Mouse (Mus musculus): Measurements from ENCODE around the gene Tuba8. TPM values are rescaled to one million over a fixed set of nuclear protein-coding genes. Genes with fewer than 3 reads are reported as not detected.
A peak's percentile ranks its signal among the peaks of the same experiment; 100 is the strongest.

The Tuba8 gene
- total RNA-seq, 2 experiments from 2014 or later, result 162 to 166 TPM

DNA sequence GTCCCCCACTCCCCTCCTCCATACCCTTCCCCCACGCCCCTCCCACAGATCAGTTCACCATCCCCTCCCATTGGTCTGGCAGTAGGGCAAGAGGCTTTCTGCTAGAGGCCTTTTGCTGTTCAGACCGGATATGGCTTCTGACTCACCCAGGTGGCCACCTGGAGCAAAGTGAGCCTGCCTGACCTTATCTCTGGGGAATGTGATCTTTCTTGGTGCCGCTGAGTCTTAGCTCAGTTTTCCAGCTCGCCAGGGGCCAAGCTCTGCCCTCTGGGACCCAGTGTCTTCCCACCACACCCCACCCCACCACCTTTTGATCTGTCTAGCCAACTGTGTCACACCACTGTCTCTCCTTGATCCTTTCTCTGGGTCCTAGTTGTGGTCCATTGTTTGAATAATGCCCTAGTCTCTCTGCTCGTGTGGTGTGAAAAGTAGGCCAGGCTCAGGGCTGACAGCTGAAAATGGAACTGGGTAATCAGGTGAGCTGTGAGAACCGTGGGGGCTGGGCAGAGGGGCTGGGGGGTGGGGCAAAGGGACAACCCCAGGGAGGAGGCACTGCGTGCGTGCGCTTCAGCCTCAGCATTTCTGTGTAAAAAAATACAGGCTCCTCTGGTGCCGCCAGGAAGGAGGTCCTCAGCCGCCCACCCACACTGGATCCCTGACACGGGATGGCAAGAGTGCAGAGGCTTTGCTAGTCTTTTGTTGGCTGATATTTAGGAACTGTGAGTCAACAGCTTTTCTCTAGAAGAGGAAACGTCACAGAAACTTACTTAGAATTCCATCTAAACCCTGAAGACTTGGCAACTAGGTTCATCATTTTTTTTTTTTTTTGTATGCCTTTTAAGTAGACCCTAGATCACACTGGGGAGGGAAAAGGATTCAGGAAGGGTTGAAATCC is 16.2 kb upstream of the Tuba8 start:
- intact Hi-C loops (cut with DNase I), result loop anchor here (5.0 kb wide), 1 partner anchor 43 kb away; no protein-coding TSS in a partner anchor
- DNase-seq (ENCODE audit: low spot score), result no peak

- DNase-seq (ENCODE audit: low spot score), result no peak
- intact Hi-C loops (cut with DNase I), result loop anchor here (5.0 kb wide), 1 partner anchor 42 kb away; no protein-coding TSS in a partner anchor
Observed at GRCm38 (mm10) chr6:121194956-121195731, 15.4 kb upstream of the Tuba8 start.

GRCm38 (mm10) chr6:121197807-121198365 is 12.6 kb upstream of the Tuba8 start:
- intact Hi-C loops (cut with DNase I), result no loop called here

DNA sequence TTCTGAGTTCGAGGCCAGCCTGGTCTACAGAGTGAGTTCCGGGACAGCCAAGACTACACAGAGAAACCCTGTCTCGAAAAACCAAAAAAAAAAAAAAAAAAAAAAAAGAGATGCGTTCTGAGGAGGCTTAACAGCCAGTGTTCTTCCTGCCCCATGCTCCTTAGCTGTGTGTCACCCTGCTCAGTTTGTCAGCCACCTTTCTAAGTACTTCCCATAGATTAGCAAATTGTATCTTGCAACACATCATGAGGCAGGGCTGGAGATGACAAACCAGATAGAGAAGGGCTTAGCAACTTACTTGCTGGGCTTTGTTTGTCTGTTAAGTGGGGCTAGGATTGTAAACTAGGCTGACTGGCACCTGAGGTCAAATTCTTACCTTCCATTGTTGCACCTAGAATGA is 10.0 kb upstream of the Tuba8 start:
- no peak for DNase-seq (ENCODE audit: low spot score)
- intact Hi-C loops (cut with DNase I), result no loop called here

More at GRCm38 (mm10) chr6:121197807-121198365, 12.6 kb upstream of the Tuba8 start:
- no peak for DNase-seq (ENCODE audit: low spot score)

- no peak for DNase-seq (ENCODE audit: low spot score)
- intact Hi-C loops (cut with DNase I), result no loop called here
Observed at GRCm38 (mm10) chr6:121202026-121202425, 8.5 kb upstream of the Tuba8 start.

DNA sequence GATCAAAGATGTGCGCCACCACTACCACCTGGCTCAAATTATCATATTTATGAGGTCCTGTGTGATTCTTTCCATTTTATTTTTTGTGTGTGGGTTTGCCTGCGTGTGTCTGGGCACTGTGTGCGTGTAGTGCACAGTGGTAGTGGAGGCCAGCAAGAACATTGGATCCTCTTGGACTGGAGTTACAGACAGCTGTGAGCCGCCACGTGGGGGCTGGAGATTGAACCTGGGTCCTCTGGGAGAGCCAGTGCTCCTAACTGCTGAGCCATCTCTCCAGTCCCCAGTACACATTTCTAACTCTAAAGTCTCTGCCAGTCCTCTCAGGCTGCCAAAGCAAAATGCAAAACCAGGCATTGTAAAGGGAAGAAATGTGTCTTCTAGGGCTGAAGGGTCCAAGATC is 4.0 kb upstream of the Tuba8 start:
- intact Hi-C loops (cut with DNase I), result no loop called here
- no peak for DNase-seq (ENCODE audit: low spot score)

GRCm38 (mm10) chr6:121209584-121209983 is 912 bp upstream of the Tuba8 start:
- intact Hi-C loops (cut with DNase I), result no loop called here
- DNase-seq (ENCODE audit: low spot score), result no peak

DNA sequence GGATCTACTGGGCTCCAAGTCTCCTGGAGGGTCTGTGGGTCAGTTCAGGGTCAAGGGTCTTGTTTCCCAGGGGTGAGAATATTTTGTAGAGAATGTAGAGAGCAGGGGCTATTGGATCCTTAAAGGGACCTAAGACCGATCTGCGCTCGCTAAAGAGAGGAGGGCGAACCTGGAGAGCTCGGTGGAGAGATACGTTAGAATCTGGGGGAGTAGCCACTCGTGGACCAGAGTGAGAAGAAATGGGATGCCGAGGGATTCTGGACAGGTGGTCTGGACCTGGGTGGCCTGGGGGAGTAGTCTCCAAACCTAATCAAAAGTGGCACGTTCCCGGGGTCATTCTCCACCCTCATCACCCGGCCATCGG is 412 bp downstream of the Tuba8 start:
- intact Hi-C loops (cut with DNase I), result no loop called here
- no peak for DNase-seq (ENCODE audit: low spot score)

DNA sequence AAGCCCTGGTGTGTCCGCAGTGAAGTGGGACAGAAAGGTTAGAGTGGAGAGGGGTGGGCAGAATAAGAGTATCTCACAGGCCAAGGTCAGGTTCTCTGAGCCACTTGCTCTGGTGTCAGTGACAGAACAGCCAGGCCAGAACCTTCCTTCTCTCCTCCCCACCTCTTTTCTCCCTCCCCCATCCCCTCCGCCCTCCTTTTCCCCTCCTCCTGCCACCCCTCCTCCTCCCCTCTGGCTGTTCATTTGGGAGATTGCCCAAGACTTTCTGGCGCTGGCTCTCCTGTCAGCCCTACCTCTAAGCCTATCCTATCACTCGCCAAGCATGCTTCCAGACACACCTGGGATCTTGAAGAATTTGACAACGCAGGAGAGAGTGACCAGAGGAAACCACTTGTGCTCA is 1.2 kb downstream of the Tuba8 start:
- intact Hi-C loops (cut with DNase I), result no loop called here
- DNase-seq (ENCODE audit: low spot score), result no peak

- intact Hi-C loops (cut with DNase I), result no loop called here
Observed at GRCm38 (mm10) chr6:121212988-121213387, 2.5 kb downstream of the Tuba8 start.

GRCm38 (mm10) chr6:121214221-121214620 is 3.7 kb downstream of the Tuba8 start:
- intact Hi-C loops (cut with DNase I), result no loop called here
- DNase-seq (ENCODE audit: low spot score), result no peak

More at GRCm38 (mm10) chr6:121212988-121213387, 2.5 kb downstream of the Tuba8 start:
- no peak for DNase-seq (ENCODE audit: low spot score)

DNA sequence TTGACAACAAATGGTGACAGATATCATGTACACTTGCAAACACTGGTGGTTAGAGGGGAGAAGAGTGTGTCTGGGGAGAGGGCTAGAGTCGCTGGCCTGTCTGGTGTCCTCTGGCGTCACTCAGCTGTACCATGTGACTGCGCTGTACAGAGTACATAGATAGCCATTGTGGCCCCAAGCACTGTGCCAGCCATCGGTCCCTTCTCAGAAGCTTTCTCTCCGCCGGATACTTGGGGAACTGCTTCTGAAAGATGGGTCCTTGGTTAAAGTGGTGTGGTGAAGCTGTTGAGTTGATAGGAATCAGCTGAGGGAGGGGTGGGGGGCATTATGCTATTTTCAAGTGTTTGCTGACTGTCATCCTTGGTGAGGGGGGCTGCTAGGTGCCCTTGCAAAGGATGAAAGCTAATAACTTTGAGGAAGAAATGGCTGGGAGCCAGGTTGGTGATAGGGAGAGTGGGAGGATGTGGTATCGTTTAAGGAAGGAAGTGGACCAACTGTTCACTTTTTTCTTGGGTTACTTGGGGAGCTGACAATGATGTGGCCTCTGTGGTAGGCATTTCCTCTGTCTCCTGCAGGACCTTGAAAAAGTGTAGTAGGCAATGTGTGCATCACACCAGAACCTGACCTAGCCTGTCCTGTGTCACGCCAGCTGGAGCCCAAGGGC is 4.3 kb downstream of the Tuba8 start:
- no peak for DNase-seq (ENCODE audit: low spot score)
- intact Hi-C loops (cut with DNase I), result no loop called here

DNA sequence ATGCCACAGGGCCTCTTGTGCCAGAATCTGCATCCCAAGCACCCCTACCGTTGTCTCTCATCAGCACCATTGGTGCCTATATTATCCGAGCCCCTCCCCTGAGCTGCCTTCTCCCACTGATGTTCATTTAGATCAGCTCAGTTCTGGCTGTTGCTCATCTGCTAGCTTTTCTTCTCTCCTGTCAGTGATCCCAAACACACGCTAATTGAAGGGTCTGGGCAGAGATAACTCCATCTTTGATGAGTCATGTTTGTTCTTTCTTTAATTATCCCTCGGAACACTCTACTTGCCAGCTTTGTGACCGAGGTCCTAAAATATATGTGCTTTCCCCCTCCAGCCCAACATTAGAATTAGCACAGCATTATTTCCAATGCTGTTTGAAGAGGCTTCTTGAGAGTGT is 4.8 kb downstream of the Tuba8 start:
- intact Hi-C loops (cut with DNase I), result no loop called here
- DNase-seq (ENCODE audit: low spot score), result no peak

- no peak for DNase-seq (ENCODE audit: low spot score)
- intact Hi-C loops (cut with DNase I), result no loop called here
Observed at GRCm38 (mm10) chr6:121215896-121216295, 5.4 kb downstream of the Tuba8 start.

- intact Hi-C loops (cut with DNase I), result no loop called here
- DNase-seq (ENCODE audit: low spot score), result no peak
Observed at GRCm38 (mm10) chr6:121216589-121217255, 6.2 kb downstream of the Tuba8 start.

GRCm38 (mm10) chr6:121218002-121218401 is 7.5 kb downstream of the Tuba8 start:
- no peak for DNase-seq (ENCODE audit: low spot score)
- intact Hi-C loops (cut with DNase I), result no loop called here

- intact Hi-C loops (cut with DNase I), result no loop called here
- DNase-seq (ENCODE audit: low spot score), result peak; percentile 23
Observed at GRCm38 (mm10) chr6:121219406-121219805, 8.9 kb downstream of the Tuba8 start.

DNA sequence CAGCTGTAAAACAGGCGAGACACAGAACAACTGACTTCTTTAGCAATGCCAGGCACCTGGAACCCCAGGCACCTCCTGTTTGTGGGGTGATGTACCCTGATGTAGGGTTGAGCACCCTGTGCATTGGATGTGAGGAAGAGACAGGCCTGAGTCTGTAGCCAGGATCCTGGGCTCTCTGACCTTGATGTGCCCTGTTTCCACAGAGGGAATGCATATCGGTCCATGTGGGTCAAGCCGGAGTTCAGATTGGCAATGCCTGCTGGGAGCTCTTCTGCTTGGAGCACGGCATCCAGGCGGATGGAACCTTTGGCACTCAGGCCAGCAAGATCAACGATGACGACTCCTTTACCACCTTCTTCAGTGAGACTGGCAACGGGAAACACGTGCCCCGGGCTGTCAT is 9.7 kb downstream of the Tuba8 start:
- intact Hi-C loops (cut with DNase I), result no loop called here
- DNase-seq (ENCODE audit: low spot score), result no peak

- intact Hi-C loops (cut with DNase I), result no loop called here
- DNase-seq (ENCODE audit: low spot score), result no peak
Observed at GRCm38 (mm10) chr6:121221876-121222597, 11.5 kb downstream of the Tuba8 start.
